Mouse (Mus musculus): ENCODE results near the gene Stk25.
A peak's percentile ranks its signal among the peaks of the same experiment; 100 is the strongest.

Stk25 gene

GRCm38 (mm10) chr1:93607090-93608083, 51.1 kb downstream of the Stk25 start:
- no peak for DNase-seq

GRCm38 (mm10) chr1:93603921-93604320, 54.5 kb downstream of the Stk25 start:
- no peak for DNase-seq

GRCm38 (mm10) chr1:93602911-93603310, 55.5 kb downstream of the Stk25 start:
- no peak for DNase-seq

GRCm38 (mm10) chr1:93595916-93596315, 62.5 kb downstream of the Stk25 start:
- DNase-seq: no peak

GRCm38 (mm10) chr1:93593960-93594359, 64.5 kb downstream of the Stk25 start:
- no peak for DNase-seq

GRCm38 (mm10) chr1:93588346-93588745, 70.1 kb downstream of the Stk25 start:
- peak; percentile 23 for DNase-seq

GRCm38 (mm10) chr1:93581545-93581944, 76.9 kb downstream of the Stk25 start:
- DNase-seq: no peak

- no peak for DNase-seq
Observed at GRCm38 (mm10) chr1:93577861-93578260, 80.6 kb downstream of the Stk25 start.

- DNase-seq: no peak
Observed at GRCm38 (mm10) chr1:93577066-93577465, 81.4 kb downstream of the Stk25 start.
